Mouse (Mus musculus) lung, embryonic 15.5 days (tissue): ENCODE measurements around the gene Kti12. TPM values are rescaled to one million over a fixed set of nuclear protein-coding genes. Genes with fewer than 3 reads are reported as not detected.

Experiments used
- ATAC-seq: fragments of 200-750 bp; cut with Nextera tagmentation; 2 replicates; pipeline ENCODE4 v1.8.0; 2017; ENCODE audit warnings: moderate number of reproducible peaks, borderline replicate concordance; ENCODE audit not compliant: low FRiP score, low TSS enrichment; ENCODE audit errors: extremely low read depth
- H3K27ac ChIP-seq: fragments of 300-500 bp; sonication (generic); 2 replicates; pipeline ENCODE4 v1.5.1; 2015; ENCODE audit warnings: moderate library complexity, mild to moderate bottlenecking, inconsistent platforms
- H3K27me3 ChIP-seq: fragments of 300-500 bp; sonication (generic); 2 replicates; pipeline ENCODE4 v1.6.1; 2015; ENCODE audit warnings: inconsistent platforms
- H3K36me3 ChIP-seq: fragments of 300-500 bp; sonication (generic); 2 replicates; pipeline ENCODE4 v1.6.1; 2015; ENCODE audit warnings: inconsistent platforms
- H3K4me1 ChIP-seq: fragments of 300-500 bp; sonication (generic); 2 replicates; pipeline ENCODE4 v1.6.1; 2015; ENCODE audit warnings: inconsistent platforms
- H3K4me2 ChIP-seq: fragments of 300-500 bp; sonication (generic); 2 replicates; pipeline ENCODE4 v1.6.1; 2015; ENCODE audit warnings: inconsistent platforms, mild to moderate bottlenecking, moderate library complexity
- H3K4me3 ChIP-seq: fragments of 300-500 bp; sonication (generic); 2 replicates; pipeline ENCODE4 v1.5.1; 2015; ENCODE audit warnings: mild to moderate bottlenecking, inconsistent platforms
- H3K9ac ChIP-seq: fragments of 300-500 bp; sonication (generic); 2 replicates; pipeline ENCODE4 v1.6.1; 2015; ENCODE audit warnings: inconsistent platforms
- H3K9me3 ChIP-seq: fragments of 300-500 bp; sonication (generic); 2 replicates; pipeline ENCODE4 v1.6.1; 2016; ENCODE audit warnings: inconsistent platforms
- WGBS: fragments of 180-500 bp; shearing (Covaris S2); methylation state at CpG from one replicate; pipeline ENCODE4 v1.1.7; 2015; 5-methylcytosine and 5-hydroxymethylcytosine counted together
- polyA plus RNA-seq: library from polyadenylated mRNA; unstranded; fragments of >200 nt; fragmentation: Nextera tagmentation; extraction: Ambion mirVana; gene quantifications from 2 replicates; pipeline ENCODE4 v1.2.1, GENCODE M21; 2015

Kti12 gene
- polyA plus RNA-seq: 55.1 and 58.6 TPM in 2 replicates

GRCm38 (mm10) chr4:108847715-108848504 lies at the start of gene Kti12:
Gene Kti12, plus strand, starts transcription at chr4:108847785.
- ATAC-seq: peak; percentile 75
- WGBS: under 1% methylated on average over 77 of the region's 77 CpGs
- peak within 1 kb of the TSS; percentile 95 for H3K27ac ChIP-seq
- H3K9ac ChIP-seq: peak within 1 kb of the TSS; percentile 77
- no peaks in the 10 kb centered on the region for H3K27me3 ChIP-seq
- 0 out of 2 replicates have a peak, but pooled peaks cover 5% of the 10 kb centered on the region for H3K36me3 ChIP-seq
- H3K9me3 ChIP-seq: no peaks in the 10 kb centered on the region
- H3K4me2 ChIP-seq: peak within 1 kb of the TSS; percentile 89
- H3K4me1 ChIP-seq: peaks cover 37% of the 10 kb centered on the region
- H3K4me3 ChIP-seq: peak within 1 kb of the TSS; percentile 95

DNA sequence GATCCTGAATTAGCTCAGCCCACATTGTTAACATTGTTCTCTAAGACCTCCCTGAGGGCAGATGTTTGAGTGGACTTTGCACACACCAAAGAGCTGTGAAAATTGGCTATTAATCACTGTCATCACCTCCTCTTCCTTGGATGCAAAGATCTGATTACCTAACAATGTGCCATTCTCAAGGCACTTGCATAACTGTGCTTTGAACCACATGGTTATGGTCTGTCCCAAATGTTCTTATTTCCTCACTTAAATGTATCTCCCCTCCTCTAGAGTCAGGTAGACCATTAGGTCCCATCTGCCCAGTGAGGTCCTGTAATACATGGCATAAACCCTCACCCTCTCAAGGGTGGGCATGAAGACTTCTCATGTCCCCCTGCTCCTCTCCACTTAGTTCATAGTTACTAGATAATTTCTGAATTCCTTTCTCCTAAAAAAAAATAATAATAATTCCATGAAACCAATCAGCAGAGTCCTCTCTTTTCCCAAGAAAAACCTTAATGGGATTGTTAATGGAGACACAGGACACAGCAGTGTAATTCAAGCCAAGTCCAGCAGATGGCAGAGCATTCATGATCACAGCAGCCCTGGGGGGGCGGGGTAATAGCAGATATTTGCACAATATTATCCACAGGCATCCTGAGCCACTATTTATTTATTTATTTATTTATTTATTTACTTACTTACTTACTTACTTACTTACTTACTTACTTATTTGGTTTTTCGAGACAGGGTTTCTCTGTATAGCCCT lies 49.3 kb upstream of the Kti12 start:
- WGBS: 48% methylated on average over 2 of the region's 2 CpGs
- Histone ChIP-seq H3K27ac (no peak overlapping the region), H3K9ac (no peak overlapping the region), H3K27me3 (no peaks in the 10 kb centered on the region), H3K9me3 (no peaks in the 10 kb centered on the region), H3K4me3 (no peak overlapping the region), H3K36me3 (no peaks in the 10 kb centered on the region), H3K4me2 (no peak overlapping the region), H3K4me1 (peaks cover 4% of the 10 kb centered on the region; the same call in 1 of the 2 replicates)
- no peak for ATAC-seq

DNA sequence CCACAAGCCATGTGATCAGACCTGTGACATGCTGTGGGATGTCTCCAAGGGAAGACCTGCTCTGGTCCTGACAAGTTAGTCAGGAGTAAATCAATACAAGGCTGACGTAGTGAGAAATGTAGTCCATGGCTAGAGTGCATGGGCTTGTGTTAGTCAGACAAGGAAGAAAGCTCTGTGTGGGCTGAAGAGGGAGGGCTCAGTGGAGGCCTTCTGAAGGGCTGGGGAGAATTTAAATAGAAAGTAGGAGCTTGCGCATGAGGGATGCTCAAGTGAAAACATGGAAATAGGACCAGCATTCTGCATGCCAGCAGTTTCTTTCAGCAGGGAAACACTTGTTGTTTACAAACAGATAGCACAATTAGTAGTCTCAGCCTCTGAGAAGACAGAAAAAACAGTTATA lies 44.0 kb upstream of the Kti12 start:
- ATAC-seq: no peak
- Histone ChIP-seq H3K9ac (no peak overlapping the region), H3K4me1 (no peaks in the 10 kb centered on the region), H3K9me3 (no peaks in the 10 kb centered on the region), H3K27ac (no peak overlapping the region), H3K27me3 (no peaks in the 10 kb centered on the region), H3K4me3 (no peak overlapping the region), H3K36me3 (no peaks in the 10 kb centered on the region), H3K4me2 (no peak overlapping the region)
- WGBS: 81% methylated on average over 2 of the region's 2 CpGs

DNA sequence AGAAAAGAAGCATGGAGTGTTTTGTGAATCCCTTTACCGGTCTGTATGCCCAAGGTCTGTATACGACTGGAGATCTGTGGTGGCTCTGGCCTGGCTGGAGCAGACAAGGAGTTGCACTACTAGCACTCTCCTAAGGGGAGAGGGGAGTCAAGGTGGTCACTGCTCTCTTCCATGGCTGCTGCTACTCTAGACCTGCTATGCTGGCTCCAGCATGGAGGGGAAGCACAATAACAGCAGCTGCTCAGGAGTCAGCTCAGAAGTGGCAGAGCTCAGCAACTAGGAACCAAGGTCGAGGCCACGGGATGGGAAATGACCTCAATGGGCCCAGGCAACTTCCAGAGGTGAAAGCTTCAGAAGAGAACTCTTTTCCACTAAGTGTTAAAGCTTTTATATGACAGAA lies 36.4 kb upstream of the Kti12 start:
- H3K9me3 ChIP-seq: no peaks in the 10 kb centered on the region
- H3K4me1 ChIP-seq: no peaks in the 10 kb centered on the region
- no peak overlapping the region for H3K27ac ChIP-seq
- H3K27me3 ChIP-seq: no peaks in the 10 kb centered on the region
- no peak overlapping the region for H3K4me3 ChIP-seq
- WGBS: 63% methylated on average over 4 of the region's 4 CpGs
- H3K36me3 ChIP-seq: peaks cover 6% of the 10 kb centered on the region
- no peak overlapping the region for H3K4me2 ChIP-seq
- no peak for ATAC-seq
- no peak overlapping the region for H3K9ac ChIP-seq

DNA sequence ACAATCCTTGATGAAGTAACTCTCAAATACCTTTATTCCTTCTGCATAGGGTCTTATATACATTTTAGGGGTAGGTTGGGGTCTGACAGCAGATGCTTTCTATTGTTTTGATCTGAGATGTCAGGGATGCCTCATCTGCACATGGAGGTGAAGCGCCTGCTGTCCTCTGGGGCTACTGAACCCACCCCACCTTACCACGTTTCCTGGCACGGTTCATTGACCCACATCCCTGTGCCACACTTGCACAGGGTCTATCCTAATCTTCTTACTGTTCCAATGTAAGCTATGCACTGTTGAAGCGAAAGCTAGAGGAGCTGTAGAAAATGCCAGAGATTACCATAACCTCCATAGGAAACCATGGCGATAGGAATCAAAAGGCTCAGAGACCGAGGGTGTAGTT lies 36.0 kb upstream of the Kti12 start:
- ATAC-seq: no peak
- Histone ChIP-seq H3K36me3 (peaks cover 6% of the 10 kb centered on the region), H3K27me3 (no peaks in the 10 kb centered on the region), H3K4me1 (no peaks in the 10 kb centered on the region), H3K4me3 (no peak overlapping the region), H3K9me3 (no peaks in the 10 kb centered on the region), H3K27ac (no peak overlapping the region), H3K9ac (no peak overlapping the region), H3K4me2 (no peak overlapping the region)
- 71% methylated on average over 6 of the region's 6 CpGs for WGBS

GRCm38 (mm10) chr4:108825677-108826076 lies 21.9 kb upstream of the Kti12 start:
- Histone ChIP-seq H3K4me3 (no peak overlapping the region), H3K27me3 (no peaks in the 10 kb centered on the region), H3K9ac (no peak overlapping the region), H3K36me3 (peaks cover 70% of the 10 kb centered on the region), H3K4me1 (no peaks in the 10 kb centered on the region), H3K9me3 (no peaks in the 10 kb centered on the region), H3K4me2 (no peak overlapping the region), H3K27ac (no peak overlapping the region)
- 88% methylated on average over 3 of the region's 3 CpGs for WGBS
- no peak for ATAC-seq

GRCm38 (mm10) chr4:108826096-108826495 lies 21.5 kb upstream of the Kti12 start:
- Histone ChIP-seq H3K36me3 (peaks cover 66% of the 10 kb centered on the region), H3K27me3 (no peaks in the 10 kb centered on the region), H3K4me1 (no peaks in the 10 kb centered on the region), H3K4me2 (no peak overlapping the region), H3K4me3 (no peak overlapping the region), H3K9ac (no peak overlapping the region), H3K9me3 (no peaks in the 10 kb centered on the region), H3K27ac (no peak overlapping the region)
- 85% methylated on average over 1 of the region's 1 CpGs for WGBS
- ATAC-seq: no peak

DNA sequence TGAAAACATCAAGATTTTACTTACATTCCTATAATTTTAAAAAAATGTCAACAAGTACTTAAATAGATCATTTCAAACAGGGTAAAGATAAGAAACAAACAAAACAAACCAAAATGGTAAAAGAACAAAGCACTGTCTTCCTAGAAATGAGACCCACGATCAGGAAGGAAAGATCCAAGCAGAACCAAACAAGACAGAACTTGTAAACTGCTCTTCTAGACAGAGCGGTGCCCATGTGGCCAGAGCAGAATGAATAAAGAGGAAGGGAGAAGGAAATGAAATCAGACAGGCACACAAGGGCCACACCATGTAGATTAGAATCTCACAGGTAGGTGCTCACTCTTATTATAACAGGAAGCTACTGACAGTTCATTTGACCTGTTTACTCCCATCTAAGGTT lies 20.9 kb upstream of the Kti12 start:
- 79% methylated on average over 2 of the region's 2 CpGs for WGBS
- Histone ChIP-seq H3K4me1 (peaks cover 2% of the 10 kb centered on the region), H3K36me3 (peaks cover 62% of the 10 kb centered on the region)

DNA sequence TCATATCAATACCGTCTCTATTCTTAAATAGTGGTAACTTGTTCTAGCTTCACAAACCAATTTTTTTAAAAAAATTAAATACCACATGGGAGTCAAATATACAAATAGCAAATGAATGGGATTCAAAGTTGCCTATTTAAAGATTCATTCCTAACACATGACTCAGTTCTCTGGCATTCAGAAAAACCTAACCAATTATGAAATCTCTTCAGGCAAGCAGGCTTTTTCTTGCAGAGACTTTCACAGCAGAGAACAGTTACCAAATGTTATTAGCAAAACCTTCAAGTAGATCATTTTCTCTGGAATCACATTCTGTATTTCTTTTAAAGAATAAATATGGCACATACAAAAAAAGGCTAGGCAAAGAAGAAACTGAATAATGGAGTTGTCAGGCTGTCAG lies 16.9 kb upstream of the Kti12 start:
- H3K4me1 ChIP-seq: peaks cover 12% of the 10 kb centered on the region
- ATAC-seq: no peak
- H3K27me3 ChIP-seq: no peaks in the 10 kb centered on the region
- no peak overlapping the region for H3K9ac ChIP-seq
- H3K27ac ChIP-seq: no peak overlapping the region
- no peak overlapping the region for H3K4me2 ChIP-seq
- no peak overlapping the region for H3K4me3 ChIP-seq
- WGBS: 87% methylated on average over 1 of the region's 1 CpGs
- peaks cover 30% of the 10 kb centered on the region for H3K36me3 ChIP-seq
- no peaks in the 10 kb centered on the region for H3K9me3 ChIP-seq

More for the DNA sequence above, 20.9 kb upstream of the Kti12 start:
- no peaks in the 10 kb centered on the region for H3K27me3 ChIP-seq
- H3K4me3 ChIP-seq: no peak overlapping the region
- H3K9ac ChIP-seq: no peak overlapping the region
- H3K4me2 ChIP-seq: no peak overlapping the region
- H3K9me3 ChIP-seq: no peaks in the 10 kb centered on the region
- H3K27ac ChIP-seq: no peak overlapping the region
- ATAC-seq: no peak

GRCm38 (mm10) chr4:108832916-108833827 lies 14.4 kb upstream of the Kti12 start, which contains the start of gene Btf3l4:
Gene Btf3l4, minus strand, starts transcription at chr4:108833614.
- peak; percentile 94 for ATAC-seq
- under 1% methylated on average over 42 of the region's 73 CpGs for WGBS
- H3K4me3 ChIP-seq: peak within 1 kb of the TSS; percentile 72

DNA sequence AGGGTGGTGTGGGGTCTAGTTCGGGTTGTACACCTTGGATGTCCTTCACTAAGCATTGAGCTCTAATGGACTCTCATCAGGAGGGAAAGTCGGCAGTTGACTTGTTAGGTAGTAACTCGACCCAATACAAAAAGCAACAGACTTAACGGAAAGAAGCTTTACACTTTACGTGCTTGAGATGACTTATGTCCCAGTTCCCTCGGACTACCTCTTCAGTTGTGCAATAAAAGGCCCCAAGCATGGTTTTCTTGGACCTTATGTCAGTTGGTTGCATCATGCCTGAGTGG lies 13.8 kb upstream of the Kti12 start:
- peaks cover 33% of the 10 kb centered on the region for H3K4me1 ChIP-seq

More at GRCm38 (mm10) chr4:108832916-108833827, 14.4 kb upstream of the Kti12 start, which contains the start of gene Btf3l4:
- H3K9ac ChIP-seq: peak within 1 kb of the TSS; percentile 89
- no peaks in the 10 kb centered on the region for H3K27me3 ChIP-seq
- H3K4me1 ChIP-seq: peaks cover 30% of the 10 kb centered on the region
- H3K27ac ChIP-seq: peak within 1 kb of the TSS; percentile 99
- H3K9me3 ChIP-seq: no peaks in the 10 kb centered on the region
- H3K36me3 ChIP-seq: peaks cover 12% of the 10 kb centered on the region
- H3K4me2 ChIP-seq: peak within 1 kb of the TSS; percentile 74

More for the DNA sequence above, 13.8 kb upstream of the Kti12 start:
- Histone ChIP-seq H3K36me3 (peaks cover 7% of the 10 kb centered on the region; the same call in 1 of the 2 replicates), H3K4me2 (peak overlapping the region; percentile 74), H3K27ac (peak overlapping the region; percentile 99), H3K9me3 (no peaks in the 10 kb centered on the region), H3K4me3 (peak overlapping the region; percentile 72), H3K27me3 (no peaks in the 10 kb centered on the region), H3K9ac (peak overlapping the region; percentile 69)
- no peak for ATAC-seq
- 0% methylated on average over 6 of the region's 6 CpGs for WGBS
